Mouse (Mus musculus): ENCODE results near the gene Olfr994. TPM values are rescaled to one million over a fixed set of nuclear protein-coding genes. Genes with fewer than 3 reads are reported as not detected.

The Olfr994 gene
- polyA plus RNA-seq (2017; shearing (Covaris generic)) = not detected

DNA sequence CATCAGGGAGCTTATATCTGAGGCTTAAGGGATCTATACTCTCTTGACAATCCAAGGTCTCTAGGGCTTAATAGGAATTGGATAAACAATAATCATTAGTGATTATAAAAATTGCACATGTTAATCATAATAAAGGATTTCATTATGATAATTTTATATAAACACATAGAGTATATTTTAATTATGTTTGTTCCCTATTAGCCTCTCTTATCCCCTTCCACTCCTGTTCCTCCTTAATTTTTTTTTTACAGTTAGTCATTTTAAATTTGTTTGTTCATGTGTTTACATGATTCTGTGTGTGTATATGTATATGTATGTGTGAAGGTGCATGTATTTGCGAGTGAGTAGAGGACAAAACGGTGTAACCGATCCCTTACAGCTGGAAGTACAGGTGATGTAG is at the start of gene Olfr994:
Gene Olfr994, minus strand, starts transcription at position 101 of the 400 bp plus-strand sequence.

DNA sequence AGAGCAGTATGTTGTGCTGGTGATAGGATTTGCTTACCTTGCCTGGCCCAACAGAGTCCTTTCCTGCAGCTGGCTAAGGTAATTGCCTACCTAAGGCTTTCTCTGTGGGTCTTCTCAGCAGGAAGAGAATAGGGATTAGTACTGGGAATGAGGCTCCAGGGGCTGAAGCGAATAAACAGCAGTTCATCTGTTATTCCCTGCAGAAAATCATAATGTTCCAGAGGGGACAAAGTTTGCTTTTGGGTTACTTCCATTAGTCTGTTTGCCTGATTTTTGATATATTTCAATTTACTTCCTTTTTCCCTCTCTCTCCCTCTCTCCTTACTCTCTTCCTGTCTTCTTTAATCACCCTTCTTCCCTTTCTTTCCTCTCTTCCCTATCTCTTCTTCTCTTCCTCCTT is 7.3 kb upstream of the Olfr994 start, which contains the start of gene Olfr995:
Gene Olfr995, minus strand, starts transcription at position 101 of the 400 bp plus-strand sequence.

DNA sequence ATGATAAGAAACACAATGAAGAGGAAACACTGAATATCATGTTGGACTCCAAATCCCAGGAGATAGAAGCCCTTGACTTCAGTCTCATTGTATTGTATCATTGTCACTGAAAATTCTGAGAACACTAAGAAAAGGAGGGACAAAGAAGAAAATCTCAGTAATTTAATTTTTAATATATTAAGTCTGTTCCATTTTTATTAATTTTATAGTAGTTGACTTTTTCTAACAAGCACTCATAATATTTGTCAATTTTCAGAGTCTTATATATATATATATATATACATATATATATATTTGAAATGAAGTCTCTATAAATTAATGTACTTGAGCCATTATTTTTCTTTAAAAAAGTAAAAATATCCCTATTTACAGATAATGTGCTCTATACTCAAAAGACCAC is 21.5 kb downstream of the Olfr994 start, which contains the start of gene Olfr993:
Gene Olfr993, minus strand, starts transcription at position 101 of the 400 bp plus-strand sequence.

DNA sequence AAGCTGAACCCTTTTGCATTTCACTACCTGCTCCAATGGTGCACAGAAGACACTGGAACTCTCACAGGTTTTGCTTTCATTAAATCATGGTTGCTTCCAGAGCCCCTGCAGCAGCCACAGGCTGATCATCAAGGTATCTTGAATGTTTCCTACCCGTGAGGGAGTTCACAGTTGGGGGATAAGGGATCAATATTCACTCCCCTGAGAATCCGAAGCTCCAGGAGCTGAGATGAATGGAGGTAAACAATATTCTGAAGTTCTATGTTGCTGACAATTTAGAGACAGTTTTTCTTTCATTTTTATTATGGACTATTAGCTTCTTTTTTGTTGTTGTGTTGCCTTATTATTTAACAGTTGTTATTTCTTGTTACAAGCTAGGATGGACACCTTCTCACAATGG is 26.9 kb downstream of the Olfr994 start, which contains the start of gene Olfr992:
Gene Olfr992, minus strand, starts transcription at position 101 of the 400 bp plus-strand sequence.

Other genes with a start within 250 kb of the Olfr994 start
- not detected for gene Lrrc55, start 239.3 kb downstream of the Olfr994 start, polyA plus RNA-seq (2017; shearing (Covaris generic))
- gene Olfr987, start 97.1 kb downstream of the Olfr994 start, polyA plus RNA-seq (2017; shearing (Covaris generic)) = not detected
- gene Olfr988, start 73.2 kb downstream of the Olfr994 start, polyA plus RNA-seq (2017; shearing (Covaris generic)) = not detected
- not detected for gene Olfr992, start 27.0 kb downstream of the Olfr994 start, polyA plus RNA-seq (2017; shearing (Covaris generic))
- not detected for gene Olfr993, start 21.6 kb downstream of the Olfr994 start, polyA plus RNA-seq (2017; shearing (Covaris generic))
- gene Olfr995, start 7.2 kb upstream of the Olfr994 start, polyA plus RNA-seq (2017; shearing (Covaris generic)) = 0.20 TPM
- gene 4833423E24Rik, start 82.6 kb upstream of the Olfr994 start, polyA plus RNA-seq (2017; shearing (Covaris generic)) = not detected
- gene Olfr996, start 142.8 kb upstream of the Olfr994 start, polyA plus RNA-seq (2017; shearing (Covaris generic)) = not detected
- not detected for gene Olfr998, start 152.5 kb upstream of the Olfr994 start, polyA plus RNA-seq (2017; shearing (Covaris generic))
- not detected for gene Olfr1000, start 175.5 kb upstream of the Olfr994 start, polyA plus RNA-seq (2017; shearing (Covaris generic))
- not detected for gene Olfr1002, start 214.3 kb upstream of the Olfr994 start, polyA plus RNA-seq (2017; shearing (Covaris generic))
- gene Olfr154, start 228.0 kb upstream of the Olfr994 start, polyA plus RNA-seq (2017; shearing (Covaris generic)) = not detected
- not detected for gene Olfr1006, start 242.3 kb upstream of the Olfr994 start, polyA plus RNA-seq (2017; shearing (Covaris generic))